Mouse (Mus musculus): ENCODE data around the gene Jak1. TPM values are rescaled to one million over a fixed set of nuclear protein-coding genes. Genes with fewer than 3 reads are reported as not detected.

Gene Jak1
- polyA plus RNA-seq, 3 experiments from 2014 or later: 317 to 371 (median 344) TPM

GRCm38 (mm10) chr4:101143901-101144300 is 121.2 kb downstream of the Jak1 start:
- no peak for ATAC-seq

- ATAC-seq: peak; percentile 28
Observed at GRCm38 (mm10) chr4:101141768-101142167, 123.3 kb downstream of the Jak1 start.

- no peak for ATAC-seq
Observed at GRCm38 (mm10) chr4:101137975-101138374, 127.1 kb downstream of the Jak1 start.

- no peak for ATAC-seq
Observed at GRCm38 (mm10) chr4:101135909-101136308, 129.2 kb downstream of the Jak1 start.

GRCm38 (mm10) chr4:101135013-101135412 is 130.1 kb downstream of the Jak1 start:
- no peak for ATAC-seq

- ATAC-seq: no peak
Observed at GRCm38 (mm10) chr4:101121002-101121401, 144.1 kb downstream of the Jak1 start.

GRCm38 (mm10) chr4:101107122-101107521 is 158.0 kb downstream of the Jak1 start:
- ATAC-seq: no peak

Other genes starting within 250 kb of the Jak1 start
- gene Gm10577, start 244.6 kb downstream of the Jak1 start, polyA plus RNA-seq (2017; shearing (Covaris generic)): not detected
- gene Raver2, start 196.3 kb downstream of the Jak1 start, polyA plus RNA-seq (2017; shearing (Covaris generic)): 1 to 10 TPM; 1.7 to 2.6 (median 2.3) TPM
- under 1 TPM in 1 of 3 experiments, not detected in 2; 0.08 TPM for gene Ak4, start 154.0 kb upstream of the Jak1 start, polyA plus RNA-seq (2017; shearing (Covaris generic))
- 1 to 10 TPM; 2.6 to 3.2 (median 2.8) TPM for gene Dnajc6, start 231.4 kb upstream of the Jak1 start, polyA plus RNA-seq (2017; shearing (Covaris generic))